Mouse (Mus musculus): ENCODE measurements around the gene Prss47.

Prss47 gene

DNA sequence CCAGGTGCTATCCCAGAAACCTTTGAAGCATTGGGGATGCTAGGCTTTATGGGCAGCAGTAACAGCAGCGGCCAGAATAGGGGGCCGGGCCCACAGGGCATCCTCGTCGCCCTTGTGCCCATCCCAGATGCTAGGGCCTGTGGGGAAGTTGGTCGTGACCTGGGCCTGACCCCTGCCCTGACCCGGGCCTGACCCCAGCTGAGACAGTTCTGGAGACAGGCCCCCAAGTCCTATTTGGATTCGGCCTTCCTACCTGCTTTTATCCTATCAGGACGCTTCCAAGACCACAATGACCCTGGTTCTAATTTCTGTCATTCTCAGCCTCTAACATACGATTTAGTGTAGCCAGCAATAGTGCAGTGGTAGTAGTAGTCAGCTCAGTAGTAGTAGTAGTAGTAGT lies at the start of gene Prss47:
Gene Prss47, minus strand, starts transcription at position 101 of the 400 bp plus-strand sequence.
- no peak for DNase-seq

DNA sequence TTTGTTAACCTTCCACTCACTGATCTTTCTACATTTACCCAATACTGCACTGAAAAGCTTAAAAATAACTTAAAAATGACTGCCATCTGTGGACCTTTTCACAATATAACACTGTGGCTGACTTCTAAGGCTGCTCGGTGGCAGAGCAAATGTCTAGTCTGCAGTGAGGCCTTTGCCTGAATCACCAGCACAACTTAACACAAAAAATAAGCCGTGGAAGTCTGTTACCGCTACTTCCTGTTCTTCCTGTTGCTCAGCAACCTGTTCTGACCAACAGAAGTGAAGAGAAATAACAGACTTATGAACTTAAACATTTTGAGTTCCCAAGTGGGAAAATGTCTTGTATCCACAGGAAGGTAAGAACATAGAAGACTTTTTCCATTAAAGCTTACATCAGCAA lies 48.7 kb upstream of the Prss47 start:
- no peak for DNase-seq

DNA sequence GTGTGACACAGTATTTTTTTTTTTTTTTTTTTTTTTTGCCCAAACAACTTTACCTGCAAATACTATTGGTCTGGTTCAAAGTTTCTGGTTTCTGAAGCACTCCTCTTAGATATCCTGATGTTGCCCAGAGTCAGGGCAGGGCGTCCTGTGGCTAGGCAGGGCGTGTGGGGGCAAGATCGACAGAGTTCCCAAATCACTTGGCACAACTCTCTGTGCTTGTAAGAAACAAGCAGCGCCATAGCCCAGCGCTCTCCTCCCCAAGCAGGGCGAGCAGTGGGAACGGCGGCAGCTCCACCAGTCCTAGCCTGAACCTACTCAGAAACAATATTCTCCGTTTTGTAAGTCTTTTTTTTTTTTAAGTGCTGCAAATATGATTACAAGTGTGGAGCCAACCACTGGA lies 48.1 kb upstream of the Prss47 start:
- no peak for DNase-seq

DNA sequence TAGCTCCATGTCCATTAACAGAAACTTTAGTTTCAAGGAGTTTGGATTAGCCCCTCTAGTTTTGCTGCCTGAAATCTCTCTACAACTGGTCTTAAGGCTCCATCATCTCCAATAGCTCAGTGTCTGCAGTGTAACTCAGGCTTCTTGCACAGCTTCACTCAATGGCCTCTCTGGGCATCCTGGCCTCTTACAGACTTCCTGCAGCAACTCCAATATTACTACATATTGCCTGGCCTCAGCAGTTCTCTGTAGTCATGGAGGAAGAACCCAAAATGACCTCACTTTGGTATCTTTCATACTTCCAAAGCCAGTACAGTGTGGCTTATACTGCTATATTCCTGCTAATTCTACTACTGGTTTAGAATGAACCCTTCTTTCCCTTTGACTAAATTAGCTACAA lies 44.5 kb upstream of the Prss47 start:
- DNase-seq = no peak

DNA sequence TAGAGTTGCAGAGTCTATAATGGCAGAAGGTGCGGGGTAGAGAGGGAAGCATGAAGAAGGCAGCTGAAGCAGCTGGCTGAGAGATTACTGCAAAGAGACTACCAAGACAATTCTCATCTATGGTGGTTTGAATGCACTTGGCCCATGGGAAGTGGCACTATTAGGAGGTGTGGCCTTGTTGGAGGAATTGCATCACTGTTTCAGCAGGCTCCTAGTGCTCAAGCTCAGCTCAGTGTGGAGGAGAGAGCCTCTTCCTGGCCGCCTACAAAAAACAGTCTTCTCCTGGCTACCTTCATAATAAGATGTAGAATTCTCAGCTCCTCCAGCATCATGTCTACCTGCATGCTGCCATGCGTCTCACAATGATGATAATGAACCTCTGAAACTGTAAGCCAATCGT lies 43.4 kb upstream of the Prss47 start:
- DNase-seq = no peak

DNA sequence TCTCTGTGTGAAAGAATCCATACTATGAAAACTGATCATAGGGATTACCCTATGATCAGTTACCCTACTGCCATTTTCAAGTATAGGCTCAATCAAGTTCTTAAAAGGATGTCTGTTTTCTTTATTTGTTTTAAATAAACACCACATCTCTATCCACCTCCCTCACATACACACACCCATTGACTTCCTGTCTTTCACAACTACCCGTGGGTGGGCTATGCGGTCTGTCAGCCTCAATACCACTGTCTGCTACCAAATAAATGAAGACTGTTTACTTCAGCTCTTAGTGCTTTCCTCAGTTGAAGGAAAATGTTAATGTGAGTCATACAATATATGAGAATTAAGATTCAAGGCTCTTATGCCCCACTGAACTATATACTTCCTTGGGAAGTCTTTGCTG lies 17.4 kb upstream of the Prss47 start:
- DNase-seq = no peak

DNA sequence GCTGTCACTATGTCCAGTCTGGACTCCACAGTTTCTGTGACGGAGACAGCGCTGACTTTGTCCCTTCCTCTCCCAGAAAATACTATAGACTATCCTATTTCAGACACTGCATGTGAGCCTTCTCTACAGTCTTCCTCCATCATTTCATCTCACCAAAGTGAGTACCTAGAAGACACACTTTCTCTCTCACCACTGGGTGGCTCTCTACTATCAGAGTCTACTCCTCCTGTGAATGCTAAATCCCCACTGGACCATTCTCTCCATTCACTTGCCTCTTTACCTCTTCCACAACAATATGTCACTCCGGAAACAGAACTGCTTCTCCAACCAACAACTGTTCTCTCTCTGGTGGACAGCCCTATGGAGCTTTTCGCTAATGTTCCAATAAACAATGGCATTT lies 17.5 kb downstream of the Prss47 start:
- DNase-seq = no peak

DNA sequence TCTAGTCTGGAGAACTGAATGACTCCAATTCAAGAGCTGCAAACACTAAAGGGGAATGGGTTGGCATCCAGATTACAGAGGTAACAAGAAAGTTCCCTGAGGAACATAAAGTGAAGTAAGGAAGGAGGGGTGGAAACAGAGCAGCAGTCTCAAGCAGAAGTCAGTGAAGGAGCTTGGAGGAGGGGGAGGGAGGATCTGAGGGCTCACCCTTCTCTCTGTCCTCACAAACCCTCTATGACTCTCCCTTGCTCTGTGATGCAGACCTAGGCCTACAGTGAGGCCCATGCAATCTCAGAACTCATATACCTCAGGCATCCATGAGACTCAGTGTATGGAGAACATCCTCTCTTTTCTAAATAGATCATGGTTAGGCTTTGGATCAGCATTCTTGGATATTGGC lies 19.8 kb downstream of the Prss47 start, which contains the start of gene Spata31d1c:
Gene Spata31d1c, plus strand, starts transcription at position 301 of the 400 bp plus-strand sequence.
- DNase-seq = no peak

DNA sequence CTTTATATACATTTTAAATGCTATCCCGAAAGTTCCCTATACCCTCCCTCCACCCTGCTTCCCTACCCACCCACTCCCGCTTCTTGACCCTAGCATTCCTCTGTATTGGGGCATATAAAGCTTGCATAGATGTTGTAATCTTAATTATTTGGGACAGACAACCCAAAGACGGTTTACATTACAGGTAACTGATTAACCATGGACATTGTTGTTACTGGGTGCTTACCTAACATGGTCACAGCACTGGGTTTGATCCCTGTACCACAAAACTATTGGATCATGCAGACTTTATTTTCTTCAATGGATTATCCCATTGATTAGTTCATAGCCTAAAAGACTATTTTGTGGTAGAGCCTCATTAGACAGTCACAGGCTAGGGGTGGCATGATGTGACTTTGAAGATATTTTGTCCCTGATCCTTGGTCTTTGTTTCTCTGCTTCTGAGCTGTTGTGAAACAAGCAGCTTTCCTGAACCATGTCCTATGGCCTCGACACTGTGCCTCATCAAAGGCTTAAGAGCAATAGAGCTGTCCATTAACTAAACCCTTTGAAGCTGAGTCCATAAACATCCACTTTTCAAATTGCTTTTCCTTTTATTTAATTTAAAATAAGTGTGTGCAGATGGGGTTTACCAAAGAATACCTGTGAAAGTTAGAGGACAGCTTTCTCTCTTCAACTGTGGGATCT lies 41.4 kb downstream of the Prss47 start:
- DNase-seq = no peak

DNA sequence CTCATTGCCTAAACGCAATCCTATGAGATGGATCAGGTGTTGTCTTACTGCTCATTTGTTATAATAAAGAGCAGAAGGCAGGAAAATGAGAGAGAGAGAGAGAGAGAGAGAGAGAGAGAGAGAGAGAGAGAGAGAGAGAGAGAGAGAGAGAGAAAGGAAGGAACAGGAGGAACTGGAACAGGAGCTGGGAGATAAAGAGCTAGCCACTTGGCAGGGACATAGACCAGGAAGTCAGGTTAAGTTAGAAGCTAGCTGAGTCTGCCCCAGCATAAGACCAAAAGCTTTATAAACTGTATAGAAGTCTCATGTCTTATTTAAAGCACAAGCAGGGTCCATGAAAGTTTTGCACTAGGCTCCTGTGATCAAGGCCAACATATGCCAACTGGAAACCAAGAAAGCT lies 44.6 kb downstream of the Prss47 start:
- DNase-seq = no peak

DNA sequence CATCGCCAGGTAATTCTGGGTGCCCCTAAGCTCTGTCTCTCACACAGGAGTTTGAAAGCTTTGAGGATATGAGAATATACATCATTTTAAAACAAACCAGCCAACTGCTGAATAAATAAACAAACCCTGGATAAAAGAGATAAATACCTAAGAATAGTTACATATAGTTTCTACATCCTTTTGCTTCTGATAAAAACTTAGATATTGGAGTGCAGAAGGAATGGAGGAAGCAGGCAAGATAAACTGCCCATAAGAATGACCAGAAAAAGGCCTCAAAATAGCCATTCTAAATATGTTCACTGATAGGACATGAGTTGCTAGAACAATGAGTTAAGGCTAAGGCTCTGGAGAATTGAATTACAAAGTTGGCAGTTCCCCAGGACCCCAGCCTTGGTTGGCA lies 45.8 kb downstream of the Prss47 start:
- no peak for DNase-seq

DNA sequence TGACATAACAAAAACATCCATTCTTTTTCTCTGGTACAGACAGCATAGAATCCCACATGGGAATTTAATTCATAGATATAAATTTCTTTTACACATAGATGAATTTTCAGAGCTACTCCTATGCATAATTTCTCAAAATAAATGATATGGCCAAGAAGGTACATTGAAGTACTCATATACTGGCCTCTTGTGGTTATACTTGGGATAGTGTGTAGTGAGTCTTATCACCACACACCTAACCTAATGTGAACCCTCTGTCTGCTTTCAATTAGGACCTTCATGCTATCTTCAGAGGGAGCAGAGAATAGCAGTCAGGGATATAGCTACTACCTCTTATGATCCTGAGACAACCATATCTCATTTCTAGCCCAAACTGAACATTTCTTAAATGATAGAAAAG lies 47.1 kb downstream of the Prss47 start:
- no peak for DNase-seq
